Mouse (Mus musculus) embryonic fibroblast, embryonic 13.5 days (primary cell): ENCODE measurements at regions not wholly inside any gene's neighbourhood (a gene's known extent, or its start where the extent isn't known, plus 50 kb on each side); places are given as distances from the start of the nearest gene placed in this dataset.

ENCODE experiments used
- CTCF ChIP-seq: IDR thresholded peaks from 2 replicates; pipeline ENCODE4 v1.5.1; 2011; ENCODE audit warnings: mild to moderate bottlenecking, control low read depth, low read length, moderate library complexity, borderline replicate concordance; ENCODE audit not compliant: insufficient read depth
- POLR2A ChIP-seq: IDR thresholded peaks from 2 replicates; pipeline ENCODE4 v1.6.1; 2011; ENCODE audit warnings: low read depth, mild to moderate bottlenecking, control low read depth, low read length, moderate library complexity

- TF ChIP-seq POLR2A (no peak), CTCF (no peak)
These were observed 511.3 kb upstream of the Stxbp6 start for GRCm38 (mm10) chr12:45585763-45586162.
